Mouse (Mus musculus) myocyte (in vitro differentiated cells): ENCODE measurements around the gene Tenm4. TPM values are rescaled to one million over a fixed set of nuclear protein-coding genes. Genes with fewer than 3 reads are reported as not detected.

ENCODE experiments used
- H3K27me3 ChIP-seq: one replicate; pipeline ENCODE4 v1.6.1; 2011; ENCODE audit not compliant: control insufficient read depth, insufficient read depth, insufficient read length
- H3K36me3 ChIP-seq: one replicate; pipeline ENCODE4 v1.6.1; 2011; ENCODE audit not compliant: control insufficient read depth, insufficient read depth
- H3K4me2 ChIP-seq: one replicate; pipeline ENCODE4 v1.6.1; 2011; ENCODE audit warnings: low read depth, control low read depth
- H3K4me3 ChIP-seq: one replicate; pipeline ENCODE4 v1.5.1; 2011; ENCODE audit warnings: mild to moderate bottlenecking, control low read depth, moderate library complexity
- H3K79me2 ChIP-seq: one replicate; pipeline ENCODE4 v1.6.1; 2011; ENCODE audit not compliant: control insufficient read depth, insufficient read depth
- H3ac ChIP-seq: one replicate; pipeline ENCODE4 v1.6.1; 2011; ENCODE audit not compliant: control insufficient read depth, insufficient read length
- CEBPB ChIP-seq: IDR thresholded peaks from 2 replicates; pipeline ENCODE4 v1.6.1; 2011; ENCODE audit warnings: mild to moderate bottlenecking, moderate library complexity; ENCODE audit not compliant: poor library complexity, insufficient read depth, severe bottlenecking
- E2F4 ChIP-seq: IDR thresholded peaks from one replicate; pipeline ENCODE4 v1.6.1; 2011; ENCODE audit warnings: mild to moderate bottlenecking, control low read depth, moderate library complexity; ENCODE audit not compliant: insufficient read depth
- MAX ChIP-seq: IDR thresholded peaks from one replicate; pipeline ENCODE4 v1.6.1; 2011; ENCODE audit warnings: low read depth, mild to moderate bottlenecking, control low read depth
- MYOD1 ChIP-seq, 3 experiments: IDR thresholded peaks; one replicate each; pipeline ENCODE4 v1.6.1; 2011; ENCODE audit warnings: control low read depth in 2 of 3, low read depth in 2 of 3, mild to moderate bottlenecking in 2 of 3, moderate library complexity in 1 of 3; ENCODE audit not compliant: insufficient read length in 2 of 3, control insufficient read depth in 1 of 3
- MYOG ChIP-seq, 3 experiments: IDR thresholded peaks; one replicate each; pipeline ENCODE4 v1.6.1; 2011; ENCODE audit warnings: control low read depth in 2 of 3, low read depth in 2 of 3, mild to moderate bottlenecking in 2 of 3; ENCODE audit not compliant: insufficient read length in 2 of 3, control insufficient read depth in 1 of 3, insufficient read depth in 1 of 3
- POLR2A ChIP-seq: IDR thresholded peaks from one replicate; pipeline ENCODE4 v1.6.1; 2011; ENCODE audit warnings: low read depth, mild to moderate bottlenecking, control low read depth, moderate library complexity; ENCODE audit not compliant: insufficient read length
- POLR2AphosphoS2 ChIP-seq: IDR thresholded peaks from one replicate; pipeline ENCODE4 v1.6.1; 2011; ENCODE audit warnings: low read depth, control low read depth; ENCODE audit not compliant: insufficient read length
- REST ChIP-seq: IDR thresholded peaks from one replicate; pipeline ENCODE4 v1.6.1; 2011; ENCODE audit warnings: mild to moderate bottlenecking, control low read depth, moderate library complexity; ENCODE audit not compliant: insufficient read depth, insufficient read length
- SRF ChIP-seq: IDR thresholded peaks from one replicate; pipeline ENCODE4 v1.6.1; 2011; ENCODE audit warnings: low read depth; ENCODE audit not compliant: control insufficient read depth, insufficient read length
- TCF12 ChIP-seq: IDR thresholded peaks from one replicate; pipeline ENCODE4 v1.6.1; 2011; ENCODE audit warnings: mild to moderate bottlenecking, control low read depth; ENCODE audit not compliant: poor library complexity, insufficient read depth, severe bottlenecking
- TCF3 ChIP-seq: IDR thresholded peaks from one replicate; pipeline ENCODE4 v1.6.1; 2011; ENCODE audit warnings: low read depth, control low read depth; ENCODE audit not compliant: insufficient read length
- USF1 ChIP-seq: IDR thresholded peaks from one replicate; pipeline ENCODE4 v1.6.1; 2011; ENCODE audit warnings: low read depth, mild to moderate bottlenecking, control low read depth, moderate library complexity
- polyA plus RNA-seq: library from polyadenylated mRNA; unstranded; fragments of >200 nt; fragmentation: generic; extraction: Trizol; gene quantifications from one replicate; pipeline ENCODE4 v1.2.1, GENCODE M21; 2012; ENCODE audit warnings: missing spikeins

Tenm4 gene
- polyA plus RNA-seq, 1 experiment = 10.9 TPM

- no peak overlapping the region for H3K4me2 ChIP-seq
- H3K4me3 ChIP-seq = no peak overlapping the region
- H3K79me2 ChIP-seq = no peaks in the 10 kb centered on the region
- no peaks in the 10 kb centered on the region for H3K27me3 ChIP-seq
- no peak overlapping the region for H3ac ChIP-seq
- TF ChIP-seq MYOG (IDR thresholded peaks at IDR 0.05; ENCODE audit: control insufficient read depth in 1 of 3, insufficient read depth in 1 of 3, insufficient read length in 2 of 3, low read depth in 2 of 3) = no peak
- TF ChIP-seq TCF12 = no peak
- no peak for TF ChIP-seq MYOD1 (IDR thresholded peaks at IDR 0.05; ENCODE audit: control insufficient read depth in 1 of 3, insufficient read length in 2 of 3, low read depth in 2 of 3)
- no peaks in the 10 kb centered on the region for H3K36me3 ChIP-seq
Observed at GRCm38 (mm10) chr7:96688141-96688540, 517.1 kb downstream of the Tenm4 start.

- H3ac ChIP-seq = no peak overlapping the region
- no peaks in the 10 kb centered on the region for H3K27me3 ChIP-seq
- no peaks in the 10 kb centered on the region for H3K79me2 ChIP-seq
- no peaks in the 10 kb centered on the region for H3K36me3 ChIP-seq
- no peak for TF ChIP-seq CEBPB
- TF ChIP-seq REST = no peak
- no peak for TF ChIP-seq TCF3
- no peak for TF ChIP-seq MYOD1 (IDR thresholded peaks at IDR 0.05; ENCODE audit: control insufficient read depth in 1 of 3, insufficient read length in 2 of 3, low read depth in 2 of 3)
- TF ChIP-seq MAX = no peak
- no peak for TF ChIP-seq TCF12
- no peak for TF ChIP-seq SRF
- TF ChIP-seq USF1 = no peak
- no peak for TF ChIP-seq E2F4
- no peak for TF ChIP-seq MYOG (IDR thresholded peaks at IDR 0.05; ENCODE audit: control insufficient read depth in 1 of 3, insufficient read depth in 1 of 3, insufficient read length in 2 of 3, low read depth in 2 of 3)
- TF ChIP-seq POLR2AphosphoS2 = no peak
- TF ChIP-seq POLR2A = no peak
- no peak overlapping the region for H3K4me3 ChIP-seq
- no peak overlapping the region for H3K4me2 ChIP-seq
Observed at GRCm38 (mm10) chr7:96701097-96701845, 530.2 kb downstream of the Tenm4 start.

- Histone ChIP-seq H3K4me2 (no peak overlapping the region), H3K36me3 (no peaks in the 10 kb centered on the region), H3K79me2 (no peaks in the 10 kb centered on the region), H3K27me3 (no peaks in the 10 kb centered on the region), H3K4me3 (no peak overlapping the region), H3ac (no peak overlapping the region)
- no peak for TF ChIP-seq CEBPB
- TF ChIP-seq TCF3 = no peak
- TF ChIP-seq MAX = no peak
- no peak for TF ChIP-seq SRF
- TF ChIP-seq POLR2AphosphoS2 = no peak
- TF ChIP-seq REST = no peak
- no peak for TF ChIP-seq MYOD1 (IDR thresholded peaks at IDR 0.05; ENCODE audit: control insufficient read depth in 1 of 3, insufficient read length in 2 of 3, low read depth in 2 of 3)
- TF ChIP-seq POLR2A = no peak
- TF ChIP-seq TCF12 = no peak
- TF ChIP-seq E2F4 = no peak
- no peak for TF ChIP-seq MYOG (IDR thresholded peaks at IDR 0.05; ENCODE audit: control insufficient read depth in 1 of 3, insufficient read depth in 1 of 3, insufficient read length in 2 of 3, low read depth in 2 of 3)
- TF ChIP-seq USF1 = no peak
Observed at GRCm38 (mm10) chr7:96703958-96704357, 532.9 kb downstream of the Tenm4 start.

- TF ChIP-seq MYOG (IDR thresholded peaks at IDR 0.05; ENCODE audit: control insufficient read depth in 1 of 3, insufficient read depth in 1 of 3, insufficient read length in 2 of 3, low read depth in 2 of 3) (no peak), MYOD1 (IDR thresholded peaks at IDR 0.05; ENCODE audit: control insufficient read depth in 1 of 3, insufficient read length in 2 of 3, low read depth in 2 of 3) (no peak), MAX (no peak), TCF12 (no peak), E2F4 (no peak), TCF3 (no peak)
- no peak overlapping the region for H3ac ChIP-seq
- no peak overlapping the region for H3K4me3 ChIP-seq
- no peaks in the 10 kb centered on the region for H3K27me3 ChIP-seq
- H3K36me3 ChIP-seq = no peaks in the 10 kb centered on the region
- H3K79me2 ChIP-seq = no peaks in the 10 kb centered on the region
- H3K4me2 ChIP-seq = no peak overlapping the region
Observed at GRCm38 (mm10) chr7:96705307-96706129, 534.5 kb downstream of the Tenm4 start.
